Mouse (Mus musculus): ENCODE results near the gene Il11ra2. TPM values are rescaled to one million over a fixed set of nuclear protein-coding genes. Genes with fewer than 3 reads are reported as not detected.
"Not testable (repeated sequence)": the region's sequence is repeated elsewhere in the genome, so short reads cannot be mapped to it uniquely, and the experiment has no call there.

Gene Il11ra2
- not detected in 2 replicates for polyA plus RNA-seq (2016; fragmentation: Nextera tagmentation; extraction: Ambion mirVana)

DNA sequence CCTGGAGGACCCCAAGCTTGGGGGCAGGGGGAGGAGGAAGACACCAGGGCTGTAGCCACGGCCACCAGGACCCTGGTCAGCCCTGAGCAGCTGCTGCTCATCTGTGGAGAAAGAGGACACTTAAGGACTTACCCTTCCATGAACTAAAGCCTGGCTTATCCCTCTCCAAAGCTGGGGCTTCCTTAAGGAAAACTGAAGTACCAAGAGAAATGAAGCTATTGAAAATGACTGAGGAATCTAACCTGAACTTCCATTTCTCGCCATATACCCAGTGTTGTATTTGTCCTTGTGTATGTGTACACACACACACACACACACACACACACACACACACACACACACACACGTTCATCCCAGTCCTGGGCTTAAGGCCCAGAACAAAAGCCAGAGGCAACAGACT is at the start of gene Il11ra2:
TSS of gene Il11ra2 (minus strand) at position 101 of the 400 bp plus-strand sequence.
- not testable (repeated sequence) for DNase-seq (ENCODE audit: low spot score); H3K9me3 ChIP-seq; H3K36me3 ChIP-seq; H3K27ac ChIP-seq; H3K27me3 ChIP-seq (ENCODE audit: insufficient read depth, poor library complexity, severe bottlenecking); H3K4me1 ChIP-seq; H3K4me3 ChIP-seq
- no CpG with 5 or more reads among the region's 3 CpGs for WGBS

DNA sequence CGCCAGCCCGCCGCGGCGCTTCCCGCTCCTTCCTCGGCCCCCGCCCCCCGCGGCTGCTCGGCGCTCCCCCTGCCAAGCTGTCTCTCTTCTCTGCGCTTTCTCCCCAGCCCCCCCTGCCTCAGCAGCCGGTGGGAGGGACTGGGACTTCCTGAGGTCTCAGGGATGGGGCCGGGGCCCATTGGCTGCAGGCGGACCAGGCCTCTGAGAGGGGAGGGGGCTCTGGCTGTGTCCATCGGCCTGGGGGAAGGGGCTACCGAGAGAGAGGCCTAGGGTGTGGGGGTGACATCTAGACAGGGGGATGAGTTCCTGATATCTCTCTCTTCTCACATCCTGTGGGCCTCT is 20.5 kb upstream of the Il11ra2 start:
- H3K4me1 ChIP-seq; DNase-seq (ENCODE audit: low spot score): not testable (repeated sequence)
- no CpG with 5 or more reads among the region's 18 CpGs for WGBS

DNA sequence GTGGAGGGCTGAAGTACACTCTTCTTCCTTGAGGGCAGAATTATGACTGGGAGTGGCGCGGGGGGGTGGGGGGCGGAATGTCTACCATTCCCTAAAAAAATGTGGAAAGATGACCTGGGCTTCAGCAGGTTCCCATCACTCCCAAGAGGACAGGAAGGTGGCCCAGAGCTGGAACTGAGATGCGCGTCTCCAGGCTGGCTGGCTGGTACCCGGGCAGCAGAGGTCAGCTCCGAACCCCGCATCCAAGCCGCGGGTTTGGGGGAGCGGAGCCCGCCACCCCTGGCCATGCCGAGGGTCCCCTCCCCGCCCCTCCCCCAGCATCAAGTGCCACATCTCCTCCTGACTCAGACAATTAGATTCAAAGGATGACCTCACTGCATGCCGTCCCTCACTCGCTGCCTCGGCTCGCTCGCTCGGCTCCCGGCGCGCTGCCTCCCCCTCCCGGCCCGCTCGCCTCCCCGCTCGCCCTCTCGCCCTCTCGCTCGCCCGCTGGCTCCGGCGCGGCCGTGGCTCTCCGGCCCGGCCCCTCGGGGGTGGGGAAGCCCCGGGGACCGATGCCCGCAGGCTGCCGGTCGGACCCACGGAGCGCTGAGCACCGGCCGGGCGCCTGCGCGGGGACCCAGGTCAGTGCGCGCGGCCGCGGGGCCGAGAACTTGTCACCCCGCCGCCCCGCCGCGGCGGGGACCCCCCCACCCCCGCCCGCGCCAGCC is 19.9 kb upstream of the Il11ra2 start:
- no CpG with 5 or more reads among the region's 66 CpGs for WGBS
- not testable (repeated sequence) for H3K4me1 ChIP-seq; H3K9me3 ChIP-seq; DNase-seq (ENCODE audit: low spot score); H3K27ac ChIP-seq; H3K36me3 ChIP-seq; H3K27me3 ChIP-seq (ENCODE audit: insufficient read depth, poor library complexity, severe bottlenecking); H3K4me3 ChIP-seq

More for the DNA sequence above, 20.5 kb upstream of the Il11ra2 start:
- H3K36me3 ChIP-seq; H3K4me3 ChIP-seq; H3K27ac ChIP-seq; H3K27me3 ChIP-seq (ENCODE audit: insufficient read depth, poor library complexity, severe bottlenecking); H3K9me3 ChIP-seq: not testable (repeated sequence)

DNA sequence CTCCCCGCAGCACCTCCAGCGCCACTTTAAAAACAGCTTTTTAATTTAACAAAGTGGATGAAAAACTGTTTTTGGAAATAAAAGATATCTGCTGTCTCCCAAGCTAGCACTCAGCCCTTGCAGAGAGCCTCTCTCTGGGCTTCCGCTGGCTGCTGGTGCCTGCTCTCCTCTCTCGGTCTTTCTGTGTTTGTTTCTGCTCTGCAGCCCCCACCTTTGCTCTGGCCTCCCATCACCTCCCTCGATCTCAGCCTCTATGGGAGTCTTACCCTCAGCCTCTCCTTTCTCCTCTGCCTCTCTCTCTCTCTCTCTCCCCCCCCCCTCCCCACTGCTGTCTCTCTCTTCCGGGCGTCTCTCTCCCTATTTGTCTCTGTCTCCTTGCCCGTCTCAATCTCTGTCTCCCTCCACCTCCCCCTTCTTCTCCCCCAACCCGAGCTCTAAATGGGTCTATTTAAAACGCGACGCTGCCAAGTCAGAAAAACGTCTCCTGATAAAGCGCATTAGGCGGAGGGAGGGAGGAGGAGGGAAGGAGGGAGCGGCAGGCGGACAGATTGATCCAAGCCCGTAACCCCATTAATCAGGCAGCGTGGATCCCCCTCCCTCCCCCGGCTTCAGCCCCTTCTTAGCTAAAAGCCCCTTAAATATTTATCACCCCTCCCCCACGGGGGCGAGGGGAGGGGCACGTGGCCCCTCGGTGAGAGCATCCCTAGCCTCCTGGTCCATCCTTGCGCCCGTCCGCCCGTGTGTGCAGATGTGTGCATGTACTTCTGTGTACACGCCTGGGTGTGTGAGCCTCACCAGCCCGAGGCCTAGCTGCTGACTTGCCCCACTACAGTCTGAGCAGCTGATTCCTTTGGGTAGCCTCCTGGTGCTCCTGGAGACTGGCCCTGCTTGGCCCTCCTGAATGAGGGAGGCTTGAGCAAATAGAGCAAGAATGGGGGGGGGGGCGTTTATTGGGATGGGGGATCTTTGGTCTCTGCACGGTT is 19.0 kb upstream of the Il11ra2 start:
- H3K9me3 ChIP-seq; H3K4me1 ChIP-seq; H3K27ac ChIP-seq; DNase-seq (ENCODE audit: low spot score); H3K27me3 ChIP-seq (ENCODE audit: insufficient read depth, poor library complexity, severe bottlenecking); H3K4me3 ChIP-seq; H3K36me3 ChIP-seq: not testable (repeated sequence)
- no CpG with 5 or more reads among the region's 32 CpGs for WGBS

DNA sequence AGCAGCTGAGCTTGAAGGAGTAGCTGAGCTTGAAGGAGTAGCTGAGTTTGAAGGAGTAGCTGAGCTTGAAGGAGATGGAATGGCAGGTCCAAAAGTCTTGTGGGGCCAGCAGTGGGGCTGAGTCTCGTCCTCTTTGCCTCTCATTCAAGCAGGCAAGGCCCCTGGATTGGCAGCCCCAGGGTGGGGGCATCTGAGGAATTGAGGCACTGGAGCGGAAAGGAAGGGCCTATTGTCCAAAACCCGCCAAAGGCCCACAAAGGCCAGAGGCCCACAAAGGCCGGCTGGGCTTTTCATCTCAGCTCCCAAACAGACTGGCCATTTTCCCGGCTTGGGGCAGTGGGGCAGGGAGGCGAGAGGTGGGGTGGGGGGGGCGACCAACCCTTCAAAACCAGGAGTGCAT is 17.7 kb upstream of the Il11ra2 start:
- H3K4me1 ChIP-seq; H3K4me3 ChIP-seq; H3K9me3 ChIP-seq; DNase-seq (ENCODE audit: low spot score); H3K27ac ChIP-seq; H3K27me3 ChIP-seq (ENCODE audit: insufficient read depth, poor library complexity, severe bottlenecking); H3K36me3 ChIP-seq: not testable (repeated sequence)
- no CpG with 5 or more reads among the region's 7 CpGs for WGBS

DNA sequence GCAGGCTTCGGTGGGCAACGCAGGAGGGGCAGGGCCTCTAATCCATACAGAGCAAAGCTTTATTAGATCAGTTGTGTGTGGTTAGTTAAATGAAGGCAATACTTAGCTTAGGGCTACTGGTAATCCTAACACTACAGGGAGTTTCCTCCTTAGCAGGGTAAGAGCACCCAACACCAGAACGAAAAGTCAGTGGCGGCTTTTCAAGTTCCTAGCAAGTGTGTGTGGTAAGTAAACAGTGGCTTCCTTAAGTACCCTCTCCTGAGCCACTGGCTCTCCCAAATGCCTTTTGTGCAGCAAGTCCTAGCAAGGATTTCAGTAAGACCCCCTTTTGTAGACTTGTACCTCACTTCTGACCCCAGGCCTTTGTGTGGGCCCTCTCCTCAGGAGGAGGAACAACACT is 13.7 kb upstream of the Il11ra2 start:
- H3K4me3 ChIP-seq; H3K27me3 ChIP-seq (ENCODE audit: insufficient read depth, poor library complexity, severe bottlenecking); H3K36me3 ChIP-seq; DNase-seq (ENCODE audit: low spot score); H3K9me3 ChIP-seq; H3K27ac ChIP-seq; H3K4me1 ChIP-seq: not testable (repeated sequence)
- WGBS, result no CpG with 5 or more reads among the region's 4 CpGs

DNA sequence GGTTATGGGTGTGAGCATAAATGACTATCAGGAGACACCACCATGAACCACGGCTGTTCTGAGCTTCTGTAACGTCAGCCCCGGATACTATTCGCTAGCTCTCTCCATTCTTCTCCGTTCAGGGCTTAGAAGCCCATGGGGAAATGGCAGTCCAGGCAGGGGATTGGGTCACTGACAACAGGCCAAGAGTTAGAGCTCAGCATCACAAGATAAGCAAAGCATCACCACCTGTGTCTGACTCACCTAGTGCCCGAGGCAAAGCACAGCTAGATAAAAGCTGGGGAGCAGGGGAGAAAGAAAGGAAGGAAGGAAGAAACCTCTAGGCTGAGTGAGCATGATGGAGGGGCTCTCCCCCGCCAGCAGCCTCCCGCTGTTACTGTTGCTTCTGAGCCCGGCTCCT is 6.7 kb downstream of the Il11ra2 start, which contains the start of gene Ccl27b:
TSS of gene Ccl27b (plus strand) at position 301 of the 400 bp plus-strand sequence.
- H3K36me3 ChIP-seq; H3K27me3 ChIP-seq (ENCODE audit: insufficient read depth, poor library complexity, severe bottlenecking); H3K4me1 ChIP-seq; H3K4me3 ChIP-seq; H3K27ac ChIP-seq; H3K9me3 ChIP-seq; DNase-seq (ENCODE audit: low spot score): not testable (repeated sequence)
- no CpG with 5 or more reads among the region's 9 CpGs for WGBS

DNA sequence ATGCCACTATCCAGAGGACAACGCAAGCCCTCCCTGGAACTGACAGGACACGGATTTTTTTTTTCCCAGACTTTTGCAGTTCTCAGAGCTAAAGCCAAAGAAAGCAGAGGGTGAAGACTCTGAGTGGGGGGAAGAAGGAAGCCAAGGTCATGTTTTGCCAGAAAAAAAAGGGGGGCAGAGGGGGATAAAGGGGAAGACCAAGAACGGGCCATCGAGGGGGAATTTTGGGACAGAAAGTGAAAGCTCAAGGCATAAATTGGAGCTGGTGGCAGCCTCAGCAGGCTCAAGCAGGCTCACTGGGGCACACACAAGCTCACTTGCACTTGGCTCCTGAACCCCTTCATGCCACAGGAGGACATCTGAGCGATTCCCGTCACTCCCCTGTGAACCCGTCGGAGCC is 32.3 kb downstream of the Il11ra2 start, which contains the start of gene Gm2564:
TSS of gene Gm2564 (plus strand) at position 301 of the 400 bp plus-strand sequence.
- H3K4me3 ChIP-seq; H3K27me3 ChIP-seq (ENCODE audit: insufficient read depth, poor library complexity, severe bottlenecking); DNase-seq (ENCODE audit: low spot score); H3K27ac ChIP-seq; H3K9me3 ChIP-seq; H3K4me1 ChIP-seq; H3K36me3 ChIP-seq: not testable (repeated sequence)
- no CpG with 5 or more reads among the region's 8 CpGs for WGBS

DNA sequence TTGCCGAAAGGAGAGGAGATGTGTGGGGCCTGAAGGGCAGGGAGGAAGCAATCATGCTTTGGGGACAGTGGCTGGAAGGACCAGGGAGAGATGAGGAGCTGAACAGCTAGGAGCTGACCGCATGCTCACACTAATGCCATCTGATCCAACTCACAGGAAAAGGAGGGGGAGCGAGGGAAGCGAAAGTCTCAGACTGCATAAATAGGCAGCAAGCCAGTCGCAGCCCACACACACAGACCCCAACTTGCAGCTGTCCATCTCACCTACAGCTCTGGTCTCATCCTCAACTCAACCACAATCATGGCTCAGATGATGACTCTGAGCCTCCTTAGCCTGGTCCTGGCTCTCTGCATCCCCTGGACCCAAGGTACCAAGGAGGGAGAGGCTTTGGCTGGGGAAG is 49.8 kb downstream of the Il11ra2 start, which contains the start of gene Gm10591:
TSS of gene Gm10591 (plus strand) at position 301 of the 400 bp plus-strand sequence.
- no CpG with 5 or more reads among the region's 5 CpGs for WGBS
- H3K9me3 ChIP-seq; H3K4me1 ChIP-seq; H3K4me3 ChIP-seq; DNase-seq (ENCODE audit: low spot score); H3K36me3 ChIP-seq; H3K27ac ChIP-seq; H3K27me3 ChIP-seq (ENCODE audit: insufficient read depth, poor library complexity, severe bottlenecking): not testable (repeated sequence)

Other genes starting within 250 kb of the Il11ra2 start
- gene Gm21586, start 222.5 kb downstream of the Il11ra2 start, polyA plus RNA-seq (2016; fragmentation: Nextera tagmentation; extraction: Ambion mirVana), result not detected in 2 replicates
- not detected in 2 replicates for gene Gm2163, start 195.1 kb downstream of the Il11ra2 start, polyA plus RNA-seq (2016; fragmentation: Nextera tagmentation; extraction: Ambion mirVana)
- gene Fam205a2, start 133.7 kb downstream of the Il11ra2 start, polyA plus RNA-seq (2016; fragmentation: Nextera tagmentation; extraction: Ambion mirVana), result not detected in 2 replicates
- gene Gm10591, start 49.7 kb downstream of the Il11ra2 start, polyA plus RNA-seq (2016; fragmentation: Nextera tagmentation; extraction: Ambion mirVana), result not detected in 2 replicates
- not detected in 2 replicates for gene Gm2564, start 32.2 kb downstream of the Il11ra2 start, polyA plus RNA-seq (2016; fragmentation: Nextera tagmentation; extraction: Ambion mirVana)
- not detected in 2 replicates for gene Ccl27b, start 6.6 kb downstream of the Il11ra2 start, polyA plus RNA-seq (2016; fragmentation: Nextera tagmentation; extraction: Ambion mirVana)
- gene 4930578G10Rik, start 73.7 kb upstream of the Il11ra2 start, polyA plus RNA-seq (2016; fragmentation: Nextera tagmentation; extraction: Ambion mirVana), result not detected in 2 replicates
- 0.21 TPM in 1 of 2 replicates, not detected in the other for gene Ccl19, start 94.7 kb upstream of the Il11ra2 start, polyA plus RNA-seq (2016; fragmentation: Nextera tagmentation; extraction: Ambion mirVana)
- not detected in 2 replicates for gene Ccl21a, start 112.1 kb upstream of the Il11ra2 start, polyA plus RNA-seq (2016; fragmentation: Nextera tagmentation; extraction: Ambion mirVana)
- 0.04 TPM in 2 replicates for gene Fam205a1, start 192.0 kb upstream of the Il11ra2 start, polyA plus RNA-seq (2016; fragmentation: Nextera tagmentation; extraction: Ambion mirVana)
- 0.09 and 0.19 TPM in 2 replicates for gene Gm12394, start 194.9 kb upstream of the Il11ra2 start, polyA plus RNA-seq (2016; fragmentation: Nextera tagmentation; extraction: Ambion mirVana)
- 0.16 and 0.24 TPM in 2 replicates for gene Fam205c, start 212.3 kb upstream of the Il11ra2 start, polyA plus RNA-seq (2016; fragmentation: Nextera tagmentation; extraction: Ambion mirVana)

Measured in heart, embryonic 10.5 days (tissue).